ENCODE assay signal across 20 mouse cellular contexts in genomic region chr8:45327076-45327475, GRCm38 (mm10). TPM values are rescaled to one million over a fixed set of nuclear protein-coding genes. Genes with fewer than 3 reads are reported as not detected.
DNase-seq lines count a peak whose midpoint lies in the region; TF ChIP-seq lines count a peak whose summit lies in the region.
"Not testable (repeated sequence)": the region's sequence is repeated elsewhere in the genome, so short reads cannot be mapped to it uniquely, and the experiment has no call there.
"Had no signal": no experiment of that assay in that cellular context is flagged by ENCODE, and none has a peak within 500 bp of the region (broad histone marks: within the 10 kb centered on the region; RNA-seq: fewer than 3 reads in every experiment).

No protein-coding gene starts in this region.

- H3K79me2 ChIP-seq in liver, adult 2 months (ENCODE audit: control insufficient read depth, insufficient read depth, low read length) = not testable (repeated sequence)

- peak overlapping the region; percentile 60 for H3K27ac ChIP-seq in brown adipose tissue, adult 24 weeks (replicated peaks; ENCODE audit: low read depth, low read length)
- not testable (repeated sequence) for H3K27ac ChIP-seq in kidney, adult 2 months (ENCODE audit: insufficient read depth, low read depth, low read length); liver, adult 2 months (replicated peaks; ENCODE audit: insufficient read depth, low read depth, low read length)

- DNase-seq in heart, adult 11 months = peak; percentile 78
- DNase-seq in kidney, adult 11 months = peak; percentile 14
- peak; percentile 18 for DNase-seq in kidney, adult 2 months
- peak; percentile 35 for DNase-seq in kidney, adult 9 months
- DNase-seq in liver, adult 2 months (ENCODE audit: extremely low read depth, low read depth, low spot score) = peak; percentile 65

- not testable (repeated sequence) for H3K4me3 ChIP-seq in brown adipose tissue, adult 24 weeks (ENCODE audit: insufficient read depth, low read depth, low read length); kidney, adult 2 months (ENCODE audit: insufficient read depth, low read depth, low read length); liver, adult 2 months (ENCODE audit: insufficient read depth, low read depth, low read length)

- not testable (repeated sequence) for TF ChIP-seq POLR2A in kidney, adult 2 months (IDR thresholded peaks at IDR 0.05; ENCODE audit: low read depth, low read length); liver, adult 2 months (IDR thresholded peaks at IDR 0.05; ENCODE audit: extremely low read depth, insufficient read depth, low read length)

- H3K36me3 ChIP-seq in kidney, adult 2 months (ENCODE audit: control insufficient read depth, insufficient read depth, low read length) = not testable (repeated sequence)
- peaks cover 17% of the 10 kb centered on the region for H3K36me3 ChIP-seq in liver, adult 2 months (ENCODE audit: control insufficient read depth, insufficient read depth, low read length)

- TF ChIP-seq CTCF in kidney, adult 2 months (conservative IDR thresholded peaks at IDR 0.05; ENCODE audit: insufficient read depth, insufficient read length, low read depth, low read length); liver, adult 2 months (IDR thresholded peaks at IDR 0.05; ENCODE audit: low read depth, low read length): not testable (repeated sequence)

- not testable (repeated sequence) for H3K9ac ChIP-seq in liver, adult 2 months (ENCODE audit: low read depth, low read length)

- H3K27me3 ChIP-seq in kidney, adult 2 months (replicated peaks; ENCODE audit: control insufficient read depth, insufficient read depth, low read length); liver, adult 2 months (ENCODE audit: control insufficient read depth, insufficient read depth, low read length): not testable (repeated sequence)

- not testable (repeated sequence) for H3K4me1 ChIP-seq in brown adipose tissue, adult 24 weeks (ENCODE audit: control insufficient read depth, insufficient read depth, insufficient read length, low read length); kidney, adult 2 months (ENCODE audit: control insufficient read depth, insufficient read depth, low read length)
- H3K4me1 ChIP-seq in liver, adult 2 months (ENCODE audit: control insufficient read depth, insufficient read depth, low read length) = peaks cover 21% of the 10 kb centered on the region

RNA-seq across cellular contexts. Expression of gene Cyp4v3, which starts 5.9 kb away (rescaled TPM):
- polyA plus RNA-seq in brown adipose tissue, adult 24 weeks (2012; ENCODE audit: insufficient read depth, insufficient read length, missing spikeins) = 29.3 and 45.5 TPM in 2 replicates
- polyA plus RNA-seq in kidney, adult 2 months (2012; rRNA removed) = 1.4 and 1.8 TPM in 2 replicates
- total RNA-seq in liver, adult 2 months (2014; rRNA removed) = 170 and 235 TPM in 2 replicates
- 60.2 and 66.1 TPM in 2 replicates for polyA plus RNA-seq in liver, adult 2 months (2012; rRNA removed)
- total RNA-seq: MEL had no signal
- polyA plus RNA-seq: G1E had no signal

RNA-seq across cellular contexts. Expression of gene Gm45753, which starts 18.8 kb away (rescaled TPM):
- polyA plus RNA-seq in brown adipose tissue, adult 24 weeks (2012; ENCODE audit: insufficient read depth, insufficient read length, missing spikeins) = not detected in 2 replicates
- polyA plus RNA-seq in kidney, adult 2 months (2012; rRNA removed) = 0.25 and 0.48 TPM in 2 replicates
- 0.37 and 1.3 TPM in 2 replicates for total RNA-seq in liver, adult 2 months (2014; rRNA removed)
- polyA plus RNA-seq in liver, adult 2 months (2012; rRNA removed) = 0.21 and 0.24 TPM in 2 replicates
- total RNA-seq: adrenal gland, adult 18-20 months; adrenal gland, postnatal 25 days; adrenal gland, postnatal 36 days; CH12.LX; ES-E14; G1E; MEL had no signal
- polyA plus RNA-seq: activated CD4-positive, CD25-positive, alpha-beta regulatory T cell, adult 4 months; adrenal gland, adult 2 months; brain, embryonic 14.5 days; C2C12; CD4-positive, CD25-positive, alpha-beta regulatory T cell, adult 4 months; cerebellum, adult 2 months; G1E had no signal

RNA-seq across cellular contexts. Expression of gene Klkb1, which starts 32.4 kb away (rescaled TPM):
- 0.38 and 0.40 TPM in 2 replicates for polyA plus RNA-seq in brown adipose tissue, adult 24 weeks (2012; ENCODE audit: insufficient read depth, insufficient read length, missing spikeins)
- 1.1 and 1.3 TPM in 2 replicates for polyA plus RNA-seq in kidney, adult 2 months (2012; rRNA removed)
- total RNA-seq in liver, adult 2 months (2014; rRNA removed) = 205 and 206 TPM in 2 replicates
- 62.6 and 67.7 TPM in 2 replicates for polyA plus RNA-seq in liver, adult 2 months (2012; rRNA removed)
- total RNA-seq: adrenal gland, adult 18-20 months; adrenal gland, postnatal 25 days; CH12.LX; ES-E14; MEL had no signal
- polyA plus RNA-seq: C2C12, G1E, Patski had no signal

RNA-seq across cellular contexts. Expression of gene Fam149a, which starts 55.0 kb away (rescaled TPM):
- 10.6 and 13.1 TPM in 2 replicates for polyA plus RNA-seq in brown adipose tissue, adult 24 weeks (2012; ENCODE audit: insufficient read depth, insufficient read length, missing spikeins)
- polyA plus RNA-seq in kidney, adult 2 months (2012; rRNA removed) = 31.0 and 31.6 TPM in 2 replicates
- total RNA-seq in liver, adult 2 months (2014; rRNA removed) = 8.3 and 8.7 TPM in 2 replicates
- 10.7 and 11.1 TPM in 2 replicates for polyA plus RNA-seq in liver, adult 2 months (2012; rRNA removed)
- total RNA-seq: CH12.LX, MEL had no signal
- polyA plus RNA-seq: activated CD4-positive, CD25-positive, alpha-beta regulatory T cell, adult 4 months; CD4-positive, CD25-positive, alpha-beta regulatory T cell, adult 4 months; G1E had no signal

Comparison
In these comparisons a context has a peak if more than half of its experiments do, and no peak if none do; other contexts are left out.
1. DNase-seq: peak in every context shown above with its lines; median percentile 78 in heart, adult 11 months; 65 in liver, adult 2 months; 35 in kidney, adult 9 months; 18 in kidney, adult 2 months; 14 in kidney, adult 11 months.
2. RNA of gene Cyp4v3, which starts 5.9 kb away (polyA plus RNA-seq): 60.2 to 66.1 TPM in liver, adult 2 months and 29.3 to 45.5 TPM in brown adipose tissue, adult 24 weeks; 1.4 to 1.8 TPM in kidney, adult 2 months; every median in the first group is over 10 times any median in the second.
3. RNA of gene Klkb1, which starts 32.4 kb away (polyA plus RNA-seq): 62.6 to 67.7 TPM in liver, adult 2 months; 1.1 to 1.3 TPM in kidney, adult 2 months and 0.38 to 0.40 TPM in brown adipose tissue, adult 24 weeks; every median in the first group is over 10 times any median in the second.